Mouse (Mus musculus): ENCODE measurements around the gene Pi16.

Pi16 gene

DNA sequence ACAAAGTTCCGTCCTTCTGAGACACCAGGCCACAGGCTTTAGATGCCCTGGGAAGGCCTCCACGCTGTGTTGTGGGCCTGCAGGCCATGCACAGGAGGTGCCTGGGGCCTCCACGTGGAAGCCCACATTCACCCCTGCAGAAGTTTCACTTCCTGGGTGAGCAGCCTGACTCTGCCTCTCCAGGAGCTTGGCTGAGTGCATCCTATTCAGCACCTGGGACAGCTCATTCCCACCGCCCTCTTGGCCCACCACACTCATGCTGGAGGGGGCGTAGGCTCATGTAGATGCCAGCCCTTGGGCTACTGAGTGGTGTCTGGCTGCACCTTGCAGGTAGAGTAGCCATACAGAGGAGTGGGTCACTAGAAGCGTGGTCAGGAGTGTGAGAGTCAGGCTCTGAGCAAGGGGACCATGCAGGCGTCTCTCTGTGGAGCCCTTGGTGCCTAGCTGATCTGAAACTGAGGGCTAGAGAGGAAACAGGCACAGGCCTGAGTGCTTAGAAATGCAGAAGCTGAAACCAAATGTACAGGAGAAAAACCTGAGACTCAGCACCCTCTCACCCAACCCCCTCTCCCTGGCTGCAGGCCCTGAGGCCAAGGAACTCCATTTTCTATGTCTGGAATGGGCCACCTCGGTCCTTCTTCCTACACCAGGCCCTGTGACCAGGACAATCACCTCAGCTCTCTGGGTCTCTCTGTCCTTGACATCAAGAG lies 44.7 kb downstream of the Pi16 start:
- no peak for DNase-seq

DNA sequence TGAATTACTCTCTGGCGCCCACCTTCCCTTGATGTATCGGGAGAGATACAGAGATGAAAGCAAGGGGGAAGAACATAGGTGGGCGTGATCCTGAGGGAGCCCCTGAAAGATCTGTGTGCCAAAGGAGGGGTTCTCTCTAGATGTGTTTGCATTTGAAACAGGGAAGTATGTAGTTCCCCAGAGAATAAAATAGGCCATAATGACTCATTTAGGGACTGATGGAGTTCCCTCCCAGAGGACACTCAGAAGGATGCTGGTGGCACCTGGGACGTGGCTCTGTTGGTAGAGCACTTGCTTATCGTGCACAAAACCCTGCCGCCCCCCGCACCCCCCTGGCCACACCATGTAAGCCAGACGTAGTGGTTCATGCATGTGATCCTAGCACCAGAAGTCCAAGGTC lies 45.6 kb downstream of the Pi16 start:
- no peak for DNase-seq

DNA sequence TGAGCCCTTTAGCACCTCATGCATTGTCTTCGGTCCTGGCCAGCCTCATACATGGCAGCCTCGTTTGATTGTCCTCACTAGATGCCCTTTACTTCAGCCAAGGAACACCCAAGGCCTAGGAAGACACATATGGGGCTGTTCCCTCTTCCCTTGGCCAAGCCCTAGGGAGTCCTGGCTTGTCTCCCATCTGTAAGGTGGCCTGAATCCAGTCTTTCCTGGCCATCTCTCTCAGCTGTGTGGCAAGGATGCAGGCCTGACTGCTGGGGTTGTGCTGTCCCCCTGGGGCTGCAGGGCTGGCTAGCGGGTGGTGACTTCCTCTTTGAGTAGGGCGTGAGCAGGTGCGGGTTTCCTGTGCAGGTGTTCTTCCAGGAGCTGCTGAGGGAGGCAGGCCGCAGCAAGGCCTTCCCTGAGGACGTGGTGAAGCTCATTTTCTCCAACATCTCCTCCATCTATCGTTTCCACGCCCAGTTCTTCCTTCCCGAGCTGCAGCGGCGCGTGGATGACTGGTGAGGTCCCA lies 47.7 kb downstream of the Pi16 start:
- no peak for DNase-seq

DNA sequence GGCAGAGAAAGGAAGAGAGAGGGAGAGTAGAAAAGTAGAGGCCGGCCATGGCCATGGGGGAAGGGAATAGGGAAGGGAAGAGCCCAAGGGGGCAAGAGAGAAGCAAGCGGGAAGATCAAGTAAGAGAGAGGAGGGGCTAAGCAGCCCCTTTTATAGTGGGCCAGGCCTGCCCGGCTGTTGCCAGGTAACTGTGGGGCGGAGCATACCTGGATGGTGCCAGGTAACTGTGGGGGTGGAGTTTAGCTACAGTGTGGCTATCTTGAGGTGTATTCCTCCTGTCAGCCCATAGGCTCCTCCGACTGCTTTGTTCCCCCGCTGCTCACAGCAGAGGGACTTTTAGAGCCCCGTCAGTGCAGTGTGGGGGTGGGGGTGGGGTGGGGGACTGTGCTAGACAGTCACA lies 51.2 kb downstream of the Pi16 start:
- no peak for DNase-seq

DNA sequence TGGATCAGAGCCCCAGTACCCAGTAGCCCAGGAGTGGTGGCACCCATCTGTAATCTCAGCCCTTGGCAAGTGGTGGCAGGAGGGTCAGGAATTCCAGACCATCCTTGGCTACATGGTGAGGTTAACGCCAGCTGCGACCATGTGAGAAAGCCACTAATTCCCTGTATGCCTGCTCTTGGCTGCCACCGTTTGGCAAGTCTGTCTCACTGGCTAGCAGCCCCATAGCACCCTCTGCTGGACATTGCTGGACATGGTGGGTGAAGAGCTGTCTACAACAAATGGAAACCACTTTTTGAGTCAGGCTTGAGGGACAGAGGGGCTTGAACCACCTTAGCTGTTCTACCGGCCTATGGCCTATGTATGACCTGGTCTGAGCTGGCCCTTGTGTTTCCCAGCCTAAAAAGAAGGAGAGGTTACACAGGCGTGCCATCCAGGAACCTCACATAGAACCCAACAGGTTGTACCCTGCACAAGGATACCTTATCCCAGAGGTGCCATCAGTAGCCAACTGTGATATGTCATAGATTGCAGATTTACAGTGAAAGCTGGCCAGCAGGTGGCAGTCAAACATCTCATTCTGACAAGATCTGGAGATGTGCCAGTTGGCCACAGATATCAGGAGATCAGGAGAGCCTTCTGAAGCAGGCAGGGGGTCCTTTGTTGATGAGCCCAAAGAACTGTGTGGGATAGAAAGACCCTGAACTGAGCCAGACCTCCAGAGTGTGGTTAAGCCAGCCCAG lies 53.7 kb downstream of the Pi16 start:
- peak; percentile 95 for DNase-seq

DNA sequence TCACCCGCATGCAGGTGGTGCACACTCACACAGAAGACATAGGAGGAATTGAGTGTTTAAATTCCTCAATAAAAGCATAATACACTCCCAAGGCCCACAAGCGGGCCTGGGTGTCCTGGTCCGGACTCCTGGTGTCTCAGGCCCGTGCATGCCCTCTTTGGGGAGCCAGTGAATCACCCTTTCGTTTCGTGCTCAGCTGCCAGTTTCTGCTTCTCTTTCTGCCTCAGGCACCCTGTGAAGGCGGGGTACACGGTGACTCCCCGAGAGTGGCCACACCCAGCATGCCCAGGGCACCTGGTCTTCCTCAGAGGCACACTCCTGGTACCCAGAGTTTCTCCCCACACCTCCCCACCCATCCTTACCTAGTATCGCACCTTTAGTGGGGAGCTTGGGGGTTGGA lies 58.4 kb downstream of the Pi16 start:
- DNase-seq, result no peak

DNA sequence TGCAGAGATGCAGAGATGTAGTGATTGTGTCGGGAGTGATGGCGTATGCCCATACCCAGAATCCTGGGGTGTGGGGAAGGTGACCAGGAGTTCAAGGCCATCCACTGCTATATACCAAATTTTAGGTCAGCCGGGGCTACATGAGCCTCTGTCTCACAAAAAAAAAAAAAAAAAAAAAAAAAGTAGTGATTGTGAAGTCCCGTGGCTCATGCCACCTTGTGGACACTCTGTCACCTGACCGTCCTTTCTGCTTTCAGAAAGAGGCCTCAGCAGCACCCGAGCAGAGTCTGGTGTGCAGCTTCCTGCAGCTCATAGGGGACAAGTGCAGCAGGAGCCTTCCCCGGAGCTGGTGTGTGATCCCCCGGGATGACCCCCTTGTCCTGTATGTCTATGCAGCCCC lies 60.6 kb downstream of the Pi16 start:
- DNase-seq, result no peak

Data from kidney, adult 9 months (tissue).